Mouse (Mus musculus): ENCODE data around the gene Acbd6.

The Acbd6 gene

DNA sequence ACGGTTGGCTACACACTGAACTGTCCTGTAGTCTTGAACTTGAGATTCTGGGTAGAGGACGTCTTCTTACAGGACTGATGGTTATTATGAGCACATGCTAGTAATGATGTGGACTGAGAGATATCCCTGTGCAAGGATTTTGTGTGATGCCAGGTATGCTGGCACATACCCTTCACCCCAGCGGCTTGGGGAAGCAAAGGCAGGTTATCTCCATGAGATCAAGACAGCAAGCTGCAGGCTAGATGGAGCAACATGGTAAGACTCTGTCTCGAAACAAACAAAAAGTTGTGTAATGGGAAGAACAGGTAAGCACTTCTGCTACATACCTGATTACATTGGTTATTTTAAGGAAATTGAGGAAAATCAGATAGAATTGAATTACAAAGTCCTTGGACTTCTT lies 2.1 kb downstream of the Acbd6 start:
- DNase-seq (ENCODE audit: low spot score in 2 of 2) = no peak

DNA sequence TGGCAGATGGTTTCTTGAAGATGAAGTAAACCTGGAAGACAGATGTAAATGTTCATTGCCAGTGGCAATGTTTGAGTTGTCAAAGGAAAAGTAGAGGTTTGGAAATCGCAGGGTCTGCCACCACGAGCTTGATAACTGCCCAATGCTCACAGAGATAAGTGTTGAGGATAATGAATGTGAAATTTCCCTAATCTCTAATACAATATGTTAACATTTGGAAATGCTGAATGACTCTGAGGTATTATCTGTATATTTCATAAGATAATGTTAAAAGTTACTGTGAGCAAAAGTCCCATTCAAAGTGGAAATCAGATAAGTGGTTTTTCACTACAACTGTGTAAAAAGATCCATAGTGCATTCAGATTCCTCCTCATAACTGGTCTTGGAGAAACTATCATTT lies 2.8 kb downstream of the Acbd6 start:
- no peak for DNase-seq (ENCODE audit: low spot score in 2 of 2)

DNA sequence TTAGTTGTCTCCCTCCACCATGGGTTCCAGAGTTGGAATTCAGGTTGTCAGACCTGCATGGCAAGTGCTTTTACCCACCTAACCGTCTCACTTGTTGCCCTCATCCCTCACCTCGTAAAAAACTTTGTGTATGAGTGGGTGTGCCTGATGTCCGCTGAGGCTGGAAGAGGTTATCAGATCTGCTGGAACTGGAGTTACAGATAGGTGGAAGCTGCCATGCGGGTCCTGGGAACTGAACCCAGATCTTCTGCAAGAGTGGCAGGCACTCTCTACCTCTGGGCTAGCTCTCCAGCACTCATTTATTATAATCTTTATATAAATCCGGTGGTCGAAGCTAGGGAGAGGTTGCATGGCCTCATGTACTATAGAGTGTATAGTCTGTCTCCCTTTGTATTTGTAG lies 4.3 kb downstream of the Acbd6 start:
- DNase-seq (ENCODE audit: low spot score in 2 of 2) = no peak

DNA sequence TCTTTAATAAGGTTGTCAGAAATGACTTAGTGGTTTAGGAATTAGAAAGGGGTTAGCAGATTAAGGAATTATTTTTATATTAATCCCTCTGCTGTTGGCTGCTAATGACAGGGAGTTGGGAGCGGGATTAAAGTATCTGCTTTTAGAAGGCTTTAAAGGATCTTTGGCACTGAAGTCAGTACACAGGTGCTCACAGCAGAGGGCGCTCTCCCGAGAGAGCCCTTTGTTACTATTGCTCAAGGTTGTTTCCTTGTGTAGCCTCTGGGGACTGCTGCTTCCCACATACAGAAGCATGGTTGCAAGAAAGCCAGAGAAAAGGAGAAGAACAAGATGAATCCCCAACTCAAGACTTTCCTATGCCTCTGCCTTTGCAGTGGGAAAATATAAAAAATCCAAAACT lies 6.8 kb downstream of the Acbd6 start:
- DNase-seq (ENCODE audit: low spot score in 2 of 2) = no peak

DNA sequence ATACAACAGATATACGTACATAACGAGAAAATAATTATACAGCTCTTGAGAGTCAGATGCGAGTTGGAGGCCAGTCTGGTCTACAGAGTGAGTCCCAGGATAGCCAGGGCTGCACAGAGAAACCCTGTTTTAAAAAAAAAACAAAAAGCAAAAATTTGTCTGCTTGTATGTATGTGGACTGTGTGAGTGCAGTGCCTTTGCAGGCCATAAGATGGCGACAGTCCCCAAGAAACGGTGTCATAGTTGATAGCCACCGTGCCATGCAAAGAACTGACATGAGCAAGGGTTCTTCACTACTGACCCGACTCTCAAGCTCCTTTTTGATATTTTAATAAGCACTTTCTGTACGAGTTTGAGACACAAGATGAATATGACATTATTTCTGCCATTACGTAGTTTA lies 10.2 kb downstream of the Acbd6 start:
- DNase-seq (ENCODE audit: low spot score in 2 of 2) = no peak

DNA sequence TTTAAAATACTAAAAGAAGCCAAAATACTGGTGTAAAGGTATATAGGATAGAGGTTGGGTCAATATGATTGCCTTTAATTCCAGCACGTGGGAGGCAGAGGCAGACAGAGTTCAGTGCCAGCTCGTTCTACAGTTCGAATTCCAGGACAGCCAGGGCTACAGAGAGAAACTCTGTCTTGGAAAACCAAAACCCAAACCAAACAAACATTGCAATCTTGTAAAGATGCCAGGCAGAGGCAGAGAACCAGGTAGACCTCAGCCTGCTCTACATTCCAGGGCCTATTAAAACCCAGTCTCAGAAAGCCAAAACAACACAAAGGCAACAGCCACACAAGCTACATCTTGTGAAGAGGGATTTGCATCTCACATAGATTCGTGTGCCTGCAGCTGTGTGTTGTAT lies 11.4 kb downstream of the Acbd6 start:
- no peak for DNase-seq (ENCODE audit: low spot score in 2 of 2)

DNA sequence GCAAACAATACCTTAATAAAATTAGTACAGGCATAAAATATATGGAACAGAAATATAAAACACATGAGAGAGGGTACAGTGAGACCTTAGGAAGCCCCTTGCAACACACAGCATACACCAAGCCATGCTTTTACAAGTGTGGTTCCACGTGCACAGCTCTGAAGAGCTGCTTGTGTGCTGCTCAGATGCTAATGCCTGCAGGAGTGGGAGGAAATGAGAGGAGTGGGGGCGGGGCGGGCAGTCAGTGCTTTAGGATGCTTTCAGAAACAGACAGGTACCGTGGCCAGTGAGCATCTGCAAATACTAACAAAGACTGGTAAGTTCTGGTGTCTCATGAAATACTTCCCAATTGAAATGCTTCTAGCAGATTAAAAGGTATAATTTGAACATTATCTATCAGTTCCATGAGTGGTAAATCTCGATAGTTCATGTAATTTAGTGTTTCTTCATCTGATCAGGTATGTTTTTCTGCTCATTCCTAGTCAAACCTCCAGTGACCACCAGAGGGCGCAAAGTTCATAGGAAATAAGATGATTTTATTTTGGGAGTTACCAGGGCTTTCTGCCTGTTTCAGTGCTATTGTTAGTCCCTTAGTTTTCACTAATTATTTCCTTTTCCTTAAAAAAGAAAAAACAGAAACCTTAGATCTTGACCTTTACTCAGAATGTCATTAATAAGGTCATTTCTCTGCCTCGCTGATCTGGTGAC lies 17.2 kb downstream of the Acbd6 start:
- peak; percentile 76 to 77 for DNase-seq (ENCODE audit: low spot score in 2 of 2)

DNA sequence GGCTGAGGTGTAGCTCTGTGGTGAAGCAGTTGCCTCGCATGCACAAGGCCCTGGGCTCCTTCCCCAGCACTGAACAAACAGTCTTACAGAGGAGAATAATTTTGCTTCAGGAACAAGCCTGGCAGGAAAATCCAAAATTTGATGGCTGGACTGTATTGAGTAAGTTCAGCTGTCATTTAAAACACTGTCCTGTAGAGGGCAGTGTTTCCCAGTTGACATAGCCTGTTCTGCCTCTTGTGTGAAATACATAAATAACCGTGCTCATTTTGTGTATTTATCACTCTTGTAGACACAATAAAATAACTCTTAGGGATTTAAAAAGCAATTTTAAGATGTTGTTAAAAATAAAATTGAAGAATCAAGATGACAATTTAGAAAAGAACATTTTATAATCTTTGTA lies 18.5 kb downstream of the Acbd6 start:
- no peak for DNase-seq (ENCODE audit: low spot score in 2 of 2)

DNA sequence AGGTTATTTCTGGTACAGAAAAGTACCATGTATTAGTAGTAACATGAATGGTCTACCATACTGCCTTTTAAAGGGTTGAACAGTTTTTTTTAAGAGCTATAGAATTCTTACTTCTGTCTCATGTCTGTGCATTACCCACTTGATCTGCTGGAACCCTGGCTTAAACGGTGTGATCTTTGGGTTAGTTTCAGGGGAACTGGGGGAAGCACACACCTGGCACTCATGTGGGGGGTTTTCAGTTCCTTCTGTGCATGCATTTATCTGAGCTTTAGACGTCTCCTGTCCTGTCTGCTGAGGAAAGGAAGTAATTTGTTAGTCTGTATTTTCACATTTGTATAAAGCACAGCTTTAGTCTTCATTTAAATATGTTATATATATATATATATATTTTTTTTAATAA lies 19.4 kb downstream of the Acbd6 start:
- no peak for DNase-seq (ENCODE audit: low spot score in 2 of 2)

DNA sequence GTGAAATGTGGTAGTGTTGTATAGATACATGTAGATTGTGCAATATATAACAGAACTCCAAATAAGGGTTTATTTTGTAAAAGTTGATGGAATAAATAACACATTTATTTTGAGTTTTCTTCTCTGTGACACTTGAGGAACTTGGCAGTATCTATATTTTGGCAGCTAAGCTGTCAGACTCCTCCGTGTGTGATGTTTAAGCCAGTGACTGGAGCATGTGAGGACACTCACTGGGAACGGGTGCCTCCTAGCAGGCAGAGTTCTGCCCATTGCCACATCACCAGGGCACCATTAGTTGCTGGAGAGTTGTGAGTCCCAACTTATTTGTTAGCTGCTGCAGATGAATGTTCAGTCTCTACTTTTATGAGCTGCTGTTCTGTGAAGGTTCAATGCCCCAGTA lies 30.0 kb downstream of the Acbd6 start:
- DNase-seq (ENCODE audit: low spot score in 2 of 2) = no peak

DNA sequence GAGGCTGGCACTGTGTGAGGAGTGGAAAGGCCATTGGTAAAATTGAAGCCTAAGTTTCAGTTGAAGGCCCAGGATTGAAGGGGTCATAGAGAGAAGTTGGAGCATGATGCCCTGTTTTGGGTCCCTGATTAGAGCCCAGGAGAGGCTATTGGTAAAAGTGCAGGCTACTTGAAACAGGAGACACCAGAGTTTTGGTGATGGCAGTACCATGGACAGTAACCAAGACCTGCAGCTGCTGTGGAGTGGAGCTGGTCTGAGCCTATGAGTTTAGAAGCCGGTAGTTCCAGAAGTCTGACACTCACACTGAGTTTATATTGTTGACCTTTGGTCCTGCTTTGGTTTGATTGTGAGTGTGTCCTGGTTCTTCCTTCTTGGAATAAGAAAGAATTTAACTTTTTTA lies 36.2 kb downstream of the Acbd6 start:
- no peak for DNase-seq (ENCODE audit: low spot score in 2 of 2)

DNA sequence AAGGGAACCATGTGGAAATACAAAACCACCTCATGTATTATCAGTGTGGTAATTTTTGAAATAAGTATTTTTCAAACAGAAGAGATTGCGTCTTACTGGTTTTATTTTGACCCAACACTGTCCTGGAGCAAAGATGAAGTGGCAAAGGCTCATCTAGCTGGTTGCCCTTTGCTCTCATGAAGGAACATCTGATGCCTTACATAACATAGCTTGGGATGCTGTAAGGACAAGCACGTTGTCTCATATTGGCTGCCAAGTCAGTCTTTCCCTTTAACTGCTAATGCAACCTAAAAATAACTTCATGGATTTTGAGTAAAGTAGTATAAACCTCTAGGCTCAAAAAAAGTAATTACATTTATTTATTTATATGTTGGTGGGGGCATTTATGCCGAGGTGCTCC lies 38.7 kb downstream of the Acbd6 start:
- no peak for DNase-seq (ENCODE audit: low spot score in 2 of 2)

DNA sequence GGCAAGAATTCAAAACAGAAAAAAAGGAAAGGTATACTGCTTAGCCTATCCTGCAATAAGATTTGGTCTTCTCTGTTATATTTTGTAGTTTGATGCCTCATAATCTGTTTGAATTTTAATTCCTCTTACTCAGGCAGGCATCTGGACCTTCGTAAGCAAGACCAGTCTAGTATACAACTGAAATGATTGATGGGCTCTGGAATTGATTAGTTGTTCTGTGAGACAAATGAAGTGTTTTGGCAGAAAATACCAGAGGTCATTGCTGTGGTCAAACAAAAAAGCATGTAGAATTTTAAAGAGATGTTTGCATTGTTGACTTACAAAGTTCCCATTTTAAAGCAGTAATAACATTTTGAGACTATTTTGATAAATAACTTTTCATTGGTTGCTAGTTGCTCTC lies 46.8 kb downstream of the Acbd6 start:
- DNase-seq (ENCODE audit: low spot score in 2 of 2) = no peak

DNA sequence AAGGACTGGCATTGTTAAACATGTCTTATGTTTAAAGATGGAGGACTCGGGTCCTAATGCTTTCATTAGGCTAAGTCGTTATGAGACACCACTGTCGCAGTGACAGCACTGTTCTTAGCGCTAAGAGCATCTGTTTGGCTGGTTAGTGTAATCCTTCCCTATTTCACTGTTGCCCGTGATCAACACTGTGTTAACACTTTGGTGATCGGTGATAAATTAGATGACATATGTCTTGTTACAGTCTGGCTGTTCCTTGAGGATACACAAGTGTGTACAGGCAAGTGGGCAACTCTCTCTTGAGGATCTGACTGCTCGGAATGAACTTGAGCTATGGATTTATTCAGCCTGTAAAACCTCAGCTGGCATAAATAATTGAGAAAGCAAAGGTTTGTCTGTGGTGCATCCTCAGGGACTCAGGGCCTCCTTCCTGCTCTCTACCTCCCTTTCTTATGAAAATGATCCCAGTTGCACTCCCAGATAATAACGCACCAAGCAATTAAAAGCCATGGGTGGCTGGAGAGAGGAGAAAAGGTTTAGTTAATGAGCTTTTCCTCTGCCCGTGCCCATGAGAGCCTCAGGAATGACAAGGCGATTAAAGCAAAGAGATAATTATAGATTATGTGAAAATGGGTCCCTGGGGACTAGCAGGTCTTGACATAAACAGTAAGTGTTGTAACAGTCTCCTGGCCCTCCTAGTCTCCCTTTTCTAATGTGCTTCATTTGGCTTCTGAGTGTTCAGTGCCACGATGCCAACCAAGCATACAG lies 47.7 kb downstream of the Acbd6 start:
- no peak for DNase-seq (ENCODE audit: low spot score in 2 of 2)

DNA sequence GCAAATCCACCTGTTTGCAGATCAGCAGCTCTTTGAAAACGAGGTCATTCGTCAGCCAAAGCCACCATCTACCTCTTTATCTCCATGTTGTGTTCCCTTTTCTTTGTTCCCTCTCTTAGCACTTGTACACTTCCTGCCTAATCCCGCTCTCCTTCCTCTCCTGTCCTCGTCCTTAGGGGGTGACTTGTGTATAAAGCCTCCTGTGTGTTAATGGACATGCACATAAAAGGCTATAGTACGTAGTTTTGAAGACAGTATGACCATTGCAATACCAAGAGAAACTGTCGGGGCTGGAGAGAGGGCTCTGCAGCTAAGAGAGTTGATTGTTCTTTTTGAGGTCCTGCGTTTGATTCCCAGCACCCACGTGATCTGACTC lies 48.2 kb downstream of the Acbd6 start:
- no peak for DNase-seq (ENCODE audit: low spot score in 2 of 2)

DNA sequence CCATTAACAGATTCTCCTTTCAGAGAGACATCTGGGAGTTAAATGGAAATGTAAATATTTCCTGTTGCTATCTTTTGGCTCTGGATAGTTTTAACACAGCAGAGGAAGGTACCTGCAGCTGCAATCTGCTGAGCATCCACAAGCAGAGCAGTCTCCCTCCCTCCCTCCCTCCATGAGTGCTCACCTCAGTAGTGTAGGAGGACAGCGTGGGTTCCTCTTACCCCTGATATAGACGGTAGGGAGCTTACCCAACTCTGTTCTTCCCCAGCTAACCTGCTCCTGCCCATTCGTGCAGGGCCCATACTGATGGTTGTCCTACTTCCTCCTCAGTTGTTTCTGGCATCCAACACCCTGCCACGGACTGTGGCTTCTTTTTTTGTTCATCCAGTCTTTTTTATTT lies 50.6 kb downstream of the Acbd6 start:
- no peak for DNase-seq (ENCODE audit: low spot score in 2 of 2)

DNA sequence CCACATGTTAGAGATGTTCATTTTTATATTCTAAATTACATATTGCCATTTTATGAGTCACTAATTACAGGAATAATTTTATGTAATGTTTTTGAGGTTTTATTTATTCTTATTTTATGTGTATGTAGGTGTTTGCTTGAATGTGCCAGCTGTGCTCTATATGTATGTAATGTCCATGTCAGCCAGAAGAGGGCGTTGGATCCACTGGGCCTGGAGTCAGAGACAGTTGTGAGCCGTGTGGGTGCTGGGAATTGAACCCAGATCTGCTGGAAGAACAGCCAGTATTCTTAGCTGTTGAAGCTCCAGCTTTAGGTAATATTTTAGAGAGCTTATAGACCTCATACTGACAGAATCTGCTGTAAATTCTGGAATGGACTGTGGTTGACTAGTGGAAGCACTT lies 56.5 kb downstream of the Acbd6 start:
- no peak for DNase-seq (ENCODE audit: low spot score in 2 of 2)

DNA sequence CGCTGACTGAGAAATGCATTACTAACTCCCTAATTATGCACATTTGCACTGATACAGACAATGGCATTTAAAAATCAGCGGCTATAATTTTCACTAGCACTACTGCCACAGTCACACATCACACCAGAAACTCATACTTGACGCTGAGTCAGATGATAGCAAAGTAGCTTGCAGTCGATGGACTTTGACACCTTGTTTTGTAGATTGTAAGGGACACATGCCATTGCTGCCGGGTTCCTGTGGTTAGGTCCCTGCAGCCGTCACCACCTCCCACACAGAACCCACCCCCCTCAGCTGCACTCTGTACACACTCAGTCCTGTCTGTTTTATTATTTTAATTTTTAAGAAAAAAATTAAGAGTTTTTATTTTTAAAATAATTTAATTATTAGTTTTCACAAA lies 63.2 kb downstream of the Acbd6 start:
- no peak for DNase-seq (ENCODE audit: low spot score in 2 of 2)

DNA sequence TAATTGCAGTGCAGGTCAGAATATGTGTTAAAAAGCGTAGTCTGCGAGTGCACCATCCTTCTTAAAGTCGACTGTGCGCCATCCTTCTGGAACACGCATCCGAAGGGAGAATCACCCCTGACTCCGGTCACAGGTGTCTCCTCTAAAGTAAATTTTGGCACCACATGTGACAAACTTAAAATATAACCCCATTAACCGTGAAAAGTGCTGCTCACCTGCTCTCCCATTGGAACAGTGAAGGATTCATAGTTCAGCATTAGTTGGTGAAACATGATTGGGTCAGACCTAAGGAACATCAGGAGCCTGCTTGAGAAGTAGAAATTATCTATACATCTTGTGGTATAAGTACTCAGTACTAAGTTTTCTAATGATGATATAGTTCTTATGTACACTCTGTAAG lies 65.3 kb downstream of the Acbd6 start:
- no peak for DNase-seq (ENCODE audit: low spot score in 2 of 2)

DNA sequence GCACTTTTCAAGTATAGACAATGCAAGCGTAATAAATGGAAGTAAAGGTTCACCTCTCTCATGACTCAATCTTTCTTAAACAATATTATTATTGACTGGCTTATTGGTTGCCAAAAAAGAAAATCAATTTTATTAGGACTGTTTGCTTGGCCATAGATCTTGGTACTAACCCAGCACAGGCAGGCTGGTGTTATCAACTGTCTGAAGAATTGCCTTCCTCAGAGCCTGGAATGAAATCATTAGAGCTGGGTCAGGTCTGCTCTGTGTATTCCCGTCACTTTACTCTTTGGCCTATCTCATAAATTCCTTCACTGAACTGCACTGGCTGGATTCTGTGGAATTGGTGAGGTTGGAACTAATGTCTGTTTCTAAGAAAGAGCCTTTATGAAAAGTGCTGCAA lies 69.8 kb downstream of the Acbd6 start:
- no peak for DNase-seq (ENCODE audit: low spot score in 2 of 2)

DNA sequence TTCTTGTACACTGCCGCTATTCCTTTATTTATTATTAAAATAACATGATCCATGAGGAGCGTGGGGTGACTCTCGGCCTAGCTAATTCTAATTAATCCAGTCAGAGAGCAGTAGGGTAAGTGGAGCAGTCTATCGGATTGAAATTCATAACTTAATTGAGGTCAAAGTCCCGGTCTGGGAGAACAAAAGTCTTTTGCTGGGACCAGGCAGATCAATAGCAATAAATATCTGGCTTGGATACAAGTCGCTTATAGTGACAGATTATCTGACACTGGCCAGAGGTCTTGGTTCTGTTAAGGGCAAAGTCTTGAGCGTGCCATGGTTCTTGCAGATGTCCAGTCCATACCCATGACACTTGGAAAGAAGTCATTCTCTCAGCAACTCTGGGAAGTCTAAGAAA lies 78.7 kb downstream of the Acbd6 start:
- no peak for DNase-seq (ENCODE audit: low spot score in 2 of 2)

DNA sequence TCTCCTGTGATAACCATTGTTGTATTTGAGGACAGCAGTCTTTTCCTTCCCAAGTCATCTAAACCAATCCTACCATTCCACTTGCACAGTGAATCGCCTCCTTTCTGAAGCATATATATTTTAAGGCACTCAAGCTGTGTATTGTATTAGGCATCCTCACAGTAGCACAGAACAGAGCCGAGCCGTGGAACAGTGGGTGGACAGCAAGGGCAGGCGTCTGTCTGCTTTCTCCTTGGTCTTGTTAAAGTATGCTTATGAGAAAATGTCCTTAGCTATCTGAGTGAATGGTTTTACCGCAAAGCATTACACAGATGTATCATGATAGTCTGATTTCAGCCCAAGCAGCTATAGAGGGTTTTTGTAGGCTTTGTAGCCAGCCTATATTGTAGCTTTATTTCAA lies 87.9 kb downstream of the Acbd6 start:
- no peak for DNase-seq (ENCODE audit: low spot score in 2 of 2)

DNA sequence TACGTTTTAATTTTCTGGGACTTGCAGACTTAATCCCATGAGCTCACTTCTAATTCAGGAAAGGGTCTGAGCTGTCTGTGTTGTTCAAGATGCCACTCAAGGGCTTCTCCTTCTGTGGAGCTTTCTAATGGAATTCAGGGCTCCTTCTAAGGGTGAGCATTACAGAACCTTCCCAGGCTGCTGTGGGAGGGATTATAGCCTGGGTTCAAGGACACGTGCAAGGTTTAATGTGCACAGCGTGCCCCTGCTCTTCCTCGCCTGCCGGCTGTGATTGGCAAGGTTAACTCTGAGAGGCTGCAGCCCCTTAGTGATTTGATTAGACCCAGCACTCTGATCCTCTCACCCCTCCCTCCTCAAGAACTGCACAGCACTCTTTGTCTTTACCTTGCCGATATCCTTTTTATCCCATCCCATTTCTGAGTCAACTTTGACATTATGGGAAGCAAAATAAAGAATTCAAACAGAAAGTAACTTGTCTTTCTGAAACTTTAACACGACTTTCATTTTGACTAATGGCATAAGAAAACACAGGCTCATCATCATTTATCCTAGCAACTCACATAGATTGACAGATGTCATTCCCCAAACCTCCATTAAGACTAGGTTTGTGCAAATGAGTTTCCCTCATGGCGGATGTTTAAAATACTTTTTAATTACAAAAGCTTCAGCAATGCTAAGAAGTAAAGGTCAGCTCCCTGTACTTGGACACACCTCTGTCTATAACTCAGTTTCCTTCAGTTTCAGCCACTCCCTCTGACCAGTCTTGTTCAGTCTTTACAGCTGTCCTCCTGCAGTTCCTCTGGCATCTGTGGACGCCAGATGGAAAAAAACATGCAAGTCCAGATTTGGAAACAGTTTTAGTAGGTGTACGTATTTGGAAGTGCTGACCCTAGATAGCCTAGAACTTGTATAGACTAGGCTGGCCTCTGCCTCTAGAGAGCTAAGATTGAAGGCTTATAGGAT lies 88.7 kb downstream of the Acbd6 start:
- DNase-seq (ENCODE audit: low spot score in 2 of 2) = no peak

Data from frontal cortex, postnatal 25 days (tissue).